Mouse (Mus musculus) macrophage (primary cell): ENCODE data around the gene Jmjd8. TPM values are rescaled to one million over a fixed set of nuclear protein-coding genes. Genes with fewer than 3 reads are reported as not detected.

ENCODE experiments used
- H3K27ac ChIP-seq: fragments of 350-480 bp; formaldehyde crosslinking; 2 replicates; pipeline ENCODE4 v1.9.0; 2021
- H3K36me3 ChIP-seq: fragments of 350-480 bp; formaldehyde crosslinking; 2 replicates; pipeline ENCODE4 v1.9.0; 2021; ENCODE audit errors: inconsistent target
- H3K4me3 ChIP-seq: fragments of 350-480 bp; formaldehyde crosslinking; 2 replicates; pipeline ENCODE4 v1.9.0; 2021; ENCODE audit errors: inconsistent target
- H3K79me2 ChIP-seq: fragments of 350-480 bp; formaldehyde crosslinking; 2 replicates; pipeline ENCODE4 v1.9.0; 2021; ENCODE audit errors: inconsistent target
- WGBS: methylation state at CpG from one replicate; pipeline ENCODE4 v1.1.7; 2026; ENCODE audit warnings: inconsistent platforms; ENCODE audit not compliant: missing documents; 5-methylcytosine and 5-hydroxymethylcytosine counted together
- polyA plus RNA-seq: library from polyadenylated mRNA; stranded (reverse); fragments of 250-400 nt; gene quantifications from 3 replicates; pipeline ENCODE4 v1.2.4, GENCODE M21; 2018; ENCODE audit warnings: inconsistent platforms

The Jmjd8 gene
- polyA plus RNA-seq, 1 experiment from 2014 or later = 28.3 TPM

DNA sequence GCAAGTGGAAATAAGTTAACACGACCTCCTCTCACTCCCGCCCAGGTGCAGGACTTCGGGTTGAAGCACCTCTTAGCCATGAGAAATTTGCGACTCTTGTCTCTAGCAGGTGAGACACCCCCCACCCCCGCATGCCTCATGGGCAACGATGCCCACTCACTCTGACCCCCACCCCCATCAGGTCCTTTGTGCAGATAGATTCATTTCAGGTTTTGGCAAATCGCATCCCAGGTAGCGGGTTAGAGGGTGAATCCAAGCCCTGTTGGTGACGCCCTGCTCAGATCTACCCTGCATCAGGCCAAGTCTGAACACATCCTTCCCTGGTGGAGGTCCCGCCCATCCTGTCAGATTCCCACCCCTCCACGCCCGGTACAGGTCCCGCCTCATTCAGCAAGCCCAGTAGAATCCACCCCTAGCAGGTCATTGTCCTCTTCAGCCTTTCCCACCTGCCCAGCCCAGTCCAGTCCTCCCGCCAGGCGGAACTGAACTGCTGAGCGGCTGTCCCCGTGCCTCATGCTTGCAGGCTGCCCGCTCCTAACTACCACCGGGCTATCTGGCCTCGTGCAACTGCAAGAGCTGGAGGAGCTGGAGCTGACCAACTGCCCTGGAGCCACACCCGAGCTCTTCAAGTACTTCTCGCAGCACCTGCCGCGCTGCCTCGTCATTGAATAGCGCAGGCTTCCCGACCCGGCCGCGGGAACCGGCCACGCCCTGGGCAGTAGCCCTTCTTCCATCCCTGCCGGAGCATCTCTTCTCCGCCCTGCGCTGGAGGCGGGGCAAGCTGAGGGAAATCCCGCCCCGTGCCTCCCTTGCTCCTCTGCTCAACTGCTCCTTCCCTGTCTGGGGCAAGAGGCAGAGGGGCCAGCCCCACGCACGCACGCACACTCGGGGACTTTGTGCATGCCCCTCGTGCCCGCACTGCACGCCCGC lies 9.6 kb upstream of the Jmjd8 start:
- peaks cover 6% of the 10 kb centered on the region; the same call in 1 of the 2 replicates for H3K79me2 ChIP-seq
- no peak overlapping the region for H3K27ac ChIP-seq
- WGBS = 10% methylated on average over 44 of the region's 46 CpGs
- no peak overlapping the region for H3K4me3 ChIP-seq
- H3K36me3 ChIP-seq = no peaks in the 10 kb centered on the region

DNA sequence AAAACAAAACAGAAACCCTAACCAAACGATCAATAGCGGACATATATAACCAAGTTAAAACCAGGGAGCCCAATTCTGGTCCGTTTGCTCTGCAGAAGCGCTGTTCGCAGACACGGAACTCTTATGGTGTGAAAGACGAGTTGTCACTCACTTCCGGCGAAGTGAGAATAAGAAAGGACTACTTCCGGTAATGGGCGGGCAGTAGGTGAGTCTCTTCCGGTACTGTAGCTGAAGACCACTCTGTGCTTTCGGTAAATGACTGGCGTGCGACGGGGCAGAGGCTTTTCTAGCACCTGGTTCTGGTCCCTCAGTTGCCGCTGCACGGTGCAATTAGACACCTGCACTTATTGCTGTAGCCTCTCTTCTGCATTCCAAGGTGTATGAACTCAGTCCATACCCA lies 5.2 kb upstream of the Jmjd8 start, which contains the start of gene Wdr24:
Wdr24 (plus strand) TSS at position 176 of the 400 bp plus-strand sequence.
- peaks cover 20% of the 10 kb centered on the region; the same call in 1 of the 2 replicates for H3K36me3 ChIP-seq
- WGBS = under 1% methylated on average over 18 of the region's 18 CpGs
- peaks cover 24% of the 10 kb centered on the region; the same call in 1 of the 2 replicates for H3K79me2 ChIP-seq
- peak within 1 kb of the TSS; percentile 55 for H3K27ac ChIP-seq
- H3K4me3 ChIP-seq = peak within 1 kb of the TSS; percentile 93

DNA sequence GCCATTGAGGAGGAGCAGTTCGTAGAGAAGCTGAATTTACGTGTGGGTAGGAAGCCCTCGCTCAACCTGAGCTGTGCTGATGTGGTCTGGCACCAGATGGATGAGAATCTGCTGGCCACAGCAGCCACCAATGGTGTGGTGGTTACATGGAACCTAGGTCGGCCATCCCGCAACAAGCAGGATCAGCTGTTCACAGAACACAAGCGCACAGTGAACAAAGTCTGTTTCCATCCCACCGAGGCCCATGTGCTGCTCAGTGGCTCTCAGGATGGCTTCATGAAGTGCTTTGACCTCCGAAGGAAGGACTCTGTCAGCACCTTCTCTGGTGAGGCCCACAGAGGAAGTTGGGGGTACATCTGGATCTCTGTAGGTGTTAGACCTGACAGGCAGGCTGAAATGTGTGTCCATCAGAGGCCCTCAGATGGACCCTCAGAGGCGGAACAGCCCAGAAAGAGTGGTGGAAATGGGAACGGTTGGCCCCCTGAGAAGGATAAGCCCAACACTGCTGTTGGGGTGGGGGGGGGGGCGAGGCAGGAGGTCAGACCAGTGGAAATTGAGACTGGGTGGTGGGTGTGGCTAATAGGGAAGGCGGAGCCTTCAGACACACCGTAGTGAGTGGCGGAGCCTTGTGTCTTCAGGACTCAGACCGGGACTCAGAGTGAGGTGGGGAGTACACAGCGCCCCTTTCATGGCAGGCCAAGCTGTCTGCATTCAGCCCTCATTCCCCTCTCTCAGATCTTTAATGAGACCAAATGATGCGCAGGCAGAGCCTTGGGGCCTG lies 4.1 kb upstream of the Jmjd8 start:
- H3K79me2 ChIP-seq = peaks cover 31% of the 10 kb centered on the region; the same call in 1 of the 2 replicates
- H3K27ac ChIP-seq = no peak overlapping the region
- peak overlapping the region; percentile 93 for H3K4me3 ChIP-seq
- 87% methylated on average over 15 of the region's 17 CpGs for WGBS
- peaks cover 20% of the 10 kb centered on the region; the same call in 1 of the 2 replicates for H3K36me3 ChIP-seq

DNA sequence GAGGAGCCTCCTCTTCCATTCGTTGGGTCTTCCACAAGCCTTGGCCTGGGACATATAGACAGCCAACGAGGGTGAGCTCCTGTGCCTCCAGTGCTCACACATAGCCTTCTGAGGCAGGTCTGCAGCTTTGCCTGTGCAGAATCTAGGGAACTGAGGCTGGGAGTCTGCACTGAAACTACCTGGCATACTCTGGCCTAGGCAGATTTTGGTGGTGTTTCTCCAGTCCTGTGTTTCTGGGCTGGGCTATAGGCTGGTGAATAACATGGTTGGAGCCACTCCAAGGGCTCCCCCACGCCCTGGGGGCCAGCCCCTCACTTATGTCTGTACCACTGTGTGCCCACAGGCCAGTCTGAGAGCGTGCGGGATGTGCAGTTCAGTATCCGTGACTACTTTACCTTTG lies 3.4 kb upstream of the Jmjd8 start:
- 98% methylated on average over 6 of the region's 6 CpGs for WGBS
- H3K27ac ChIP-seq = no peak overlapping the region
- H3K4me3 ChIP-seq = no peak overlapping the region
- H3K36me3 ChIP-seq = peaks cover 20% of the 10 kb centered on the region; the same call in 1 of the 2 replicates
- peaks cover 38% of the 10 kb centered on the region for H3K79me2 ChIP-seq

DNA sequence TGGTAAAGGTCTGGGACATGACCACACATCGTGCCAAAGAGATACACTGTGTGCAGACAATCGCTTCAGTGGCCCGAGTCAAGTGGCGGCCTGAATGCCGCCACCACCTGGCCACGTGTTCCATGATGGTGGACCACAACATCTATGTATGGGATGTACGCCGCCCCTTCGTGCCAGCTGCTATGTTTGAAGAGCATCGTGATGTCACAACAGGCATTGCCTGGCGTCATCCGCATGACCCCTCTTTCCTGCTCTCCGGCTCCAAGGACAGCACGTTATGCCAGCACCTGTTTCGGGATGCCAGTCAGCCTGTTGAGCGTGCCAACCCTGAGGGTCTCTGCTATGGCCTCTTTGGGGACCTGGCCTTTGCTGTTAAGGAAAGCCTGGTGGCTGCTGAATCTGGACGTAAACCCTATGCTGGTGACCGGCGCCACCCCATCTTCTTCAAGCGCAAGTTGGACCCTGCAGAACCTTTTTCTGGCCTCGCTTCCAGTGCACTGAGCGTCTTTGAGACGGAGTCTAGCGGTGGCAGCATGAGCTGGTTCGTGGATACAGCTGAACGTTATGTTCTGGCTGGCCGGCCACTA lies 2.6 kb upstream of the Jmjd8 start:
- peaks cover 46% of the 10 kb centered on the region for H3K79me2 ChIP-seq
- 96% methylated on average over 27 of the region's 27 CpGs for WGBS
- H3K36me3 ChIP-seq = peaks cover 26% of the 10 kb centered on the region; the same call in 1 of the 2 replicates
- no peak overlapping the region for H3K27ac ChIP-seq
- no peak overlapping the region for H3K4me3 ChIP-seq

DNA sequence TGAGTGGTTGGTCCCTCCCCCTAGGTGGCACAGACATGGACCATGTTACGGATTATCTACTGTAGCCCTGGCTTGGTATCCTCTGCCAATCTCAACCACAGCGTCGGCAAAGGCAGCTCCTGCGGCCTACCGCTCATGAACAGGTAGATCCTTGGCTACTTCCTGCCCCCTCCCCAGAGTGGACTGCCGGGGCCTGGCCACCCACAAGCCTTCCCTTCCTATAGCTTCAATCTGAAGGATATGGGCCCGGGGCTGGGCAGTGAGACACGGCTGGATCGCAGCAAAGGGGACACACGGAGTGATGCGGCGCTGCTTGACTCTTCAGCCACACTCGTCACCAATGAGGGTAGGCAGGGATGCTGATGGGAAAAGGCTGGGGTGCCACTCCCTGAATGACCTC lies 1.7 kb upstream of the Jmjd8 start:
- no peak overlapping the region for H3K27ac ChIP-seq
- peaks cover 55% of the 10 kb centered on the region for H3K79me2 ChIP-seq
- H3K36me3 ChIP-seq = peaks cover 26% of the 10 kb centered on the region; the same call in 1 of the 2 replicates
- H3K4me3 ChIP-seq = no peak overlapping the region
- WGBS = 98% methylated on average over 13 of the region's 13 CpGs

DNA sequence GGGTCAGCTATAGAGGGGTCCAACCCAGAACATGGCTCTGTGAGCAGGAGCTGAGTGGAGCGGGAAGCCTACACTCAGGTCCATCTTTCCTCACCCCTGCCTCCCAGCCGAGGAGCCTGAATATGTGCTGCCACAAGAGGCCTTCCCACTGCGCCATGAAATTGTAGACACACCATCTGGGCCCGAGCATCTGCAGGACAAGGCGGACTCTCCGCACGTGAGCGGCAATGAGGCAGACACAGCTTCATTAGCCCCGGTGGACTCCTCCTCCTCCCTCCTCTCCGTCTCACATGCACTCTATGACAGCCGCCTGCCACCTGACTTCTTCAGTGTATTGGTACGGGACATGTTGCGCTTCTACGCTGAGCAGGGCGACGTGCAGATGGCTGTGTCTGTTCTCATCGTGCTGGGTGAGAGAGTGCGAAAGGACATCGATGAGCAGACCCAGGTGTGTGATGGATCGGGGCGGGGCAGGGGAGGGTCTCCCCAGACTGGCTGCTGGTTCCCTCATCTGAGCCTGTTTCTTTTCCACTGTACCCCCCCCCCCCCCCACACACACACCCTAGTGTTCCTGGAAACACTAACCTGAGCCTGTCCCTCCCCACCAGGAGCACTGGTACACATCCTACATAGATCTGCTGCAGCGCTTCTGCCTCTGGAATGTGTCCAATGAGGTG lies 983 bp upstream of the Jmjd8 start:
- Histone ChIP-seq H3K27ac (no peak overlapping the region), H3K79me2 (peaks cover 59% of the 10 kb centered on the region), H3K36me3 (peaks cover 26% of the 10 kb centered on the region; the same call in 1 of the 2 replicates), H3K4me3 (no peak overlapping the region)
- 90% methylated on average over 19 of the region's 22 CpGs for WGBS

DNA sequence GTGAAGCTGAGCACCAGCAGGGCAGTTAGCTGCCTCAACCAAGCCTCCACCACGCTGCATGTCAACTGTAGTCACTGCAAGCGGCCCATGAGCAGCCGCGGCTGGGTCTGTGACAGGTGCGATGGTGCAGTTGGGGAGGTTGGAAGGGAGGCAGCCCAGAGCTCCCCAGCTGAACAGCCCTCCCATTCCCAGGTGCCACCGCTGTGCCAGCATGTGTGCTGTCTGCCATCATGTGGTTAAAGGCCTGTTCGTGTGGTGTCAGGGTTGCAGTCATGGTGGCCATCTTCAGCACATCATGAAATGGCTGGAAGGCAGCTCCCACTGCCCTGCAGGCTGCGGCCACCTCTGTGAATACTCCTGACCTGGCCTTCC lies 458 bp upstream of the Jmjd8 start:
- H3K27ac ChIP-seq = no peak overlapping the region
- 92% methylated on average over 8 of the region's 8 CpGs for WGBS
- peaks cover 59% of the 10 kb centered on the region for H3K79me2 ChIP-seq
- peak overlapping the region; percentile 64; the same call in 1 of the 2 replicates for H3K4me3 ChIP-seq
- H3K36me3 ChIP-seq = peaks cover 26% of the 10 kb centered on the region; the same call in 1 of the 2 replicates

DNA sequence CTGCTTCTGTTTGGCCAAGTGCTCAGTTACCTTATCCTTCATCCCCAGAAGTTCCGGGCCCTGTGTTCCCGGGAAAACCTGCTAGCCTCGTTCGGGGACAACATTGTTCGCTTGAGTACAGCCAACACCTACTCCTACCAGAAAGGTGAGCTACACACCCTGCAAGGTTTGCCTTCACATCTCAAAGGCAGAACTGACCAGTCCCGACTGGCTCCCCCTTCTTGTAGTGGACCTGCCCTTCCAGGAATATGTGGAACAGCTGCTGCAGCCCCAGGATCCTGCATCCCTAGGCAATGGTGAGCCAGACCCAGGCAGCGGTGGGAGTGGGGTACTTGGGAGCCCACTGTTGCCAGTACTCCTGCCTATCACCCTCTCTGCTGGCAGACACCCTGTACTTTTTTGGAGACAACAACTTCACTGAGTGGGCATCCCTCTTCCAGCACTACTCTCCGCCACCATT lies 921 bp downstream of the Jmjd8 start:
- H3K4me3 ChIP-seq = peak overlapping the region; percentile 64
- WGBS = 52% methylated on average over 8 of the region's 8 CpGs
- peak overlapping the region; percentile 62 for H3K27ac ChIP-seq
- H3K36me3 ChIP-seq = peaks cover 26% of the 10 kb centered on the region; the same call in 1 of the 2 replicates
- H3K79me2 ChIP-seq = peaks cover 59% of the 10 kb centered on the region

DNA sequence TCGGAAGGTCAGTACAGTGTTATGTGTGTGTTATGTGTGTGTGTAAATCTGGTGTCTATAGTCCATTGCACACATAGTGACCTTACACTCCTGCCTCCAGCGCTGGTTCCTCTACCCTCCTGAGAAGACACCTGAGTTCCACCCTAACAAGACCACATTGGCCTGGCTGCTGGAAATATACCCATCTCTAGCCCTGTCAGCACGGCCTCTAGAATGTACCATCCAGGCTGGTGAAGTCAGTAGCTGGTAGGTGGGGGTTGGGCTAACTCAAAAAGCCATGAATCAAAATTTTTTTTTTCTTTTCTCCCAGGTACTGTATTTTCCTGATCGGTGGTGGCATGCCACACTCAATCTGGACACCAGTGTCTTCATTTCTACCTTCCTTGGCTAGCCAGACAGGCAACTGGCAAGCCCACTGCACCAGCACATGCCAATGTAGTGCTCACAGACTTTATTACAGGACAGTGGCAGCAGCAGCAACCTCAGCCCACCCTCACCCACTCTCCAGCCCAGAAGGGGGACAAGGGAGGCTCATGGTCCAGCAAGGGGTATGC lies 1.6 kb downstream of the Jmjd8 start:
- H3K4me3 ChIP-seq = no peak overlapping the region
- WGBS = 94% methylated on average over 4 of the region's 4 CpGs
- peaks cover 26% of the 10 kb centered on the region; the same call in 1 of the 2 replicates for H3K36me3 ChIP-seq
- H3K27ac ChIP-seq = no peak overlapping the region
- peaks cover 59% of the 10 kb centered on the region for H3K79me2 ChIP-seq

DNA sequence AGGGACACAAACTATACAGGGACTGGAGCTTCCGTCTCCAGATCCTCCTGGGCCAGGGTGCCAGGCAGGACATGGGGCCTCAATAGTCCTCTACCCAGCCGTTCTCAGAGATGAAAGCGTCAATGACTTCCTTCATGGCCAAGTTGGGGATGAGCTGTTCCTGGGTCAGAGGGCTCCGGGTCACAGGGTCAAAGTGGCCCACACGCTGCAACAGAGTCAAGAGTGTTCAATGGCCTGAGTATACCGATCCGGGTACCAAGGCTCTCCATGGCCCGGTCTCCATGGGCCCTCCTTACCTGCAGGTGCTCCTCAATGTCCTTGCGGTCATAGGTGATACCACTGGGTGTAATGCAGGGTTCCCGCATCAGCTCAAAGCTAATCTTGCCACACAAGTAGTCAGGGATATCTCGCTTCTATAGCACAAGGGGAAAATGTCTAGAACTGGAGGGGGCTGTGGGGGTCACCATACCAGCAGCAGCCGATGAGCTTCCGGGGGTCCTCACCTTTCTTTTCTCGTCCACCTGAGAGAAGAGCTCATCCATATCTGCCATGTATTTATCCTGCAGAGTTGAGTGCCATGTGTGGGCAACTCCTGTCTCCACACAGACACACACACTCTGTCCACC lies 2.3 kb downstream of the Jmjd8 start:
- H3K4me3 ChIP-seq = no peak overlapping the region; the same call in 1 of the 2 replicates
- H3K27ac ChIP-seq = no peak overlapping the region

DNA sequence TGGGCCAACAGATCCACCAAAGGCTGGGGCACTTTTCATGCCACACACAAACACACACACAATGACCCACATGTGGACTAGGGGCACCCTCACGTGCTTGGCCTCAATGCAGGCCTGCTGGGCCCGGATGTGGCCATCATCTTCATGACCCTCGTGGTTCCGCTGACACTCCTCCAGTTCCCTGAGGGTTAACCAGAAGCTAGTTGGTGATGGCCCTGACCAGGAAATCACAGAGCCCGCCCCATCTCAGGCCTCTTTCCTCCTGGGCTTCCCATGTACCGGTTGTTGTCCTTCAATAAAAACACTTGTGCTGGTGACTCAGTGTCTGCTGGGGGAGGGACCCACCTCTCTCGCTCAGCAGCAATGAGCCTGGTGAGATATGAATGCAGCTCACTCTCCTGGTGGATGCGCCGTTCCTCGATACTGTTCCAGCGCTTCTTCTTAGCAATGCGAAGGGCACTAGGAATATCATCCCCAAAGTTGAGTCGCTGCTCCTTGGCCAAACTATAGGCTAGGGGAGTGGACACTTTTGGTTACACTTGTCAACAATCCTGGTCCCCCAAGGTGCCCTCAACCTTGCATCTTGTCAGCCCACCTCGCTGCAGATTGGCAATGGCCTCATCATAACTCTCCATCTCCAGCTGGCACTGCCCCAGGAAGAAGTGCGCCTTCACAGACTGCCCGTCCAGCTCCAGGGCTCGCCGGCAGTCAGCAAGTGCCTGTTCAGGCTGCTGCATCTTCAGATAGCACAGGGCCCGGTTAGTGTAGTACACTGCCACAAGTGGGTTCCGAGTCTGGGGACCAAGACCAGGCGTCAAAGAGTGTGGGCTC lies 3.0 kb downstream of the Jmjd8 start:
- Histone ChIP-seq H3K36me3 (peaks cover 15% of the 10 kb centered on the region; the same call in 1 of the 2 replicates), H3K79me2 (peaks cover 65% of the 10 kb centered on the region), H3K4me3 (peak overlapping the region; percentile 77), H3K27ac (peak overlapping the region; percentile 69)
- 49% methylated on average over 21 of the region's 21 CpGs for WGBS

More for the DNA sequence above, 2.3 kb downstream of the Jmjd8 start:
- WGBS = 93% methylated on average over 14 of the region's 14 CpGs
- peaks cover 22% of the 10 kb centered on the region; the same call in 1 of the 2 replicates for H3K36me3 ChIP-seq
- H3K79me2 ChIP-seq = peaks cover 59% of the 10 kb centered on the region
